Mouse (Mus musculus) liver, postnatal 0 days (tissue): Measurements from ENCODE around the gene Oxsm.

Experiments used
- CTCF ChIP-seq: sonication (generic); IDR thresholded peaks from 2 replicates; pipeline ENCODE4 v1.5.1; 2016; ENCODE audit warnings: antibody characterized with exemption, low read depth
- EP300 ChIP-seq: IDR thresholded peaks from 2 replicates; pipeline ENCODE4 v1.6.1; 2016; ENCODE audit warnings: antibody characterized with exemption, low read depth, mild to moderate bottlenecking

- TF ChIP-seq CTCF (no peak), EP300 (no peak)
These were observed 44.3 kb upstream of the Oxsm start for GRCm38 (mm10) chr14:16293921-16294320.
